Mouse (Mus musculus): ENCODE results near the gene Ucn. TPM values are rescaled to one million over a fixed set of nuclear protein-coding genes. Genes with fewer than 3 reads are reported as not detected.

Gene Ucn
- polyA plus RNA-seq, 1 experiment from 2014 or later = not detected

DNA sequence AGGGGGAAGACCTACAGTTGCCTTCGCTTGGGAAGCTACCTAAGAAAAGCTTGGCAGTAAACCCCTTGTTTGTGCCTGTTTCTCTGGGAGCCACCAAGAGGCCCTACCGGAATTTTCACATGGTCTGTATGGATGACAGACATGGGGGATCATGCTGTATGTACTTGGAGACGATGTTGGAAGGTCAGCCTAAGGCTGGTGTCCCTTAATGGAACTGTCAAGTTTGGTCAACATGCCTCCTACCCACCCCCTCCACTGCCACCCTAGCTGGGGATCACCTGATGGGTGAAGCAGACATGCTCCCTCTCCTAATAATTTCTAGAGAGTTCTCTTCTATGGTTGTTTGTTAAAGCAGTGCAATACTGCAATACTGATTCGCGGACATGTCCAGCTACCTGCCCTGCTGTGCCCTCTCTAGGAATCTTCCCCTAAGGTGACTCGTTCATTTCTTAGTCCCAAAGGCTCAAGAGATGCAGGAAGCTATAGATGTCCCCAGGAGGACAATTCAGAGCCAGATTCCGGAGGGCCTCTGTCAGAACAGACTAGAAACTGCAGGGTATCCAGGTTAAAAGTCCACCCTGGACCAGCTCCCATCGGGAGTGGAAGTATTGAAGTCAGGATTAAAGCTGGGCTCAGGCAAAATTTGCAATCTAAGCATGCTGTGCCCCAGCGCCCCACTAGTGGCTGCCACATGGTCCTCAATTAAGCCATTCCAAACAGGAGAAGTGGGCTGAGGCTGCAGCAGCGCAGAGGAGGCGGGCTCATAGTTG is 42.7 kb downstream of the Ucn start:
- peak overlapping the region; percentile 89 for H3K4me2 ChIP-seq (replicated peaks)
- no peak overlapping the region for H3K27ac ChIP-seq
- H3K27me3 ChIP-seq (replicated peaks) = peaks cover 74% of the 10 kb centered on the region
- peaks cover 31% of the 10 kb centered on the region for H3K4me1 ChIP-seq (replicated peaks)
- H3K36me3 ChIP-seq = no peaks in the 10 kb centered on the region
- no peaks in the 10 kb centered on the region for H3K9me3 ChIP-seq
- H3K9ac ChIP-seq = no peak overlapping the region
- no peak for ATAC-seq
- 26% methylated on average over 11 of the region's 11 CpGs for WGBS
- peak overlapping the region; percentile 29 for H3K4me3 ChIP-seq (replicated peaks)

DNA sequence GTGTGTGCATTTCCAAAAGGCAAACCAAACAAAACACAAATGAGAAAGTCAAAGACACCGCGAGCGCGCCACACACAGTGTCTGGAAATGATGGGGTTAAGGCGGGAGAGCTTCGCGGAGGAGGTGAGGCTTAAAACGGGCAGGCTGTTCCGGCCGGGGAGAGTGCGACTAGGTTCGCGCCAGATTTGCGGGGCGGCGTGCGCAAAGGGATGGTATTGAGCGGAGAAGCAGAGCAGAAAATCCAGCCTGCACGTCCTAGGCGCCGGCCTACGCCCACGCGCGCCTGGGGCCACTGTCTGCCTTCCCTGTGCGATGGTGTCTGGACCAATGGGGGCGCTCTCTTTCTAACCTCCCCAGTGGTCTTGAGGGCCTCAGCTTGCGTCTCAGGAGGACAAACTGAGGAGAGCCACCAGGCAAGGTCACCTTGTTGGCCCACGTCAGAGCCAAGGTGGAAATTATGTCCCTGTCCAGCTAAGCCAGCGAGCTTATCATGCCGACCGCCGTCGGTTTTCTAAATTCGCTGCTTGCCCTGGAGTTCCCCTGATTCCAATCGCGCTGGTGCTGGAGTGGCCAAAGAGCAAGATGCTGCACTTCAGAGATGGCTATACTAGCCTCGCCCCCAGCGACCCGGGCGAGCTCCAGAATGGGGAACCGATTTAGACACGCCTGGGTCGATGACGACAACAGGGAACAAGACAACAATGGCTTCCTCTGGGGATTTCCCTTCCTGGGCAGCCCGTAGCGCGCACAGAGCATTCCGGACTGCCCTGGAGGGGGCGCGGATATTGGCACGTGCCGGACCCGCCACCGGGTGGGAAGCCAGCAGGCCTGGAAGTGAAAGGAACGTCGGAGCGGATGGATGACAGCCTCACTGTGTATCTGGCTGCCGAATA is 43.6 kb downstream of the Ucn start:
- no peaks in the 10 kb centered on the region for H3K9me3 ChIP-seq
- H3K4me1 ChIP-seq (replicated peaks) = peaks cover 31% of the 10 kb centered on the region
- H3K27ac ChIP-seq = no peak overlapping the region
- H3K36me3 ChIP-seq = no peaks in the 10 kb centered on the region
- H3K4me3 ChIP-seq (replicated peaks) = peak overlapping the region; percentile 29
- H3K27me3 ChIP-seq (replicated peaks) = peaks cover 83% of the 10 kb centered on the region
- under 1% methylated on average over 59 of the region's 59 CpGs for WGBS
- peak overlapping the region; percentile 89 for H3K4me2 ChIP-seq (replicated peaks)
- ATAC-seq = 0 out of 2 replicates have a peak, but pooled peaks have one; percentile 24
- H3K9ac ChIP-seq = 0 out of 2 replicates have a peak overlapping the region, but pooled peaks have one; percentile 32

DNA sequence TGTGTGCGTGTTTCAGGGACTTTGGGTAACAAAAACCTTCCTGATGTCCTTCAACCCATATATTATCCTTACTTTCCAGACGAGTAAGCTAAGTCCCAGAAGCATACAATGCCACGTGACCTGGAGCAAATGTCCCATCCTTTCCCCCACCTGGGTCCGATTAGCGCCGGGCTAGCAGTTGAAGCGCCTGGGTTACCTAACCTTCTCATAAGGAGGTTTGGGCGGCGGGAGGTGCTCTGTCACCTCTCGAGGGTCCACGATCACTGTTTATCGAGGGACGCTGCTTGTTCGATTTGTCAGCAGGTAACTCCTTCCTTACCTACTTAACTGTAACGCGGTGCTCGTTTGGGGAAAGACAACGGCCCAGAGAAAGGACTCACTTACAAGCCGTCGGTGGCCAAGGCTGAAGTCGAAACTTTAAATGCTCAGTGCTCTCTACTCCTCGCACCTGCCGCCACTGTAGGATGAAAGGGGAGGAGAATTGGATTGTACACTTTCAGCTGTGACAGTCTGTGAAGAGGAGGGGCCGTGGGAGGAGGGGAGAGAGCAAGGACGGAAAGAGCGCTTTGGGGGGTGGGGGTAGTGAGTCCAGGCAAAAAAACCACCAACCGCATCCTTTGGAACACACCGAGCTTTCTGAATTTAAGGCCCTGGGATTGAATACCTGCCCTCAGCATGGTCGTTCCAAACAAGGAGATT is 44.4 kb downstream of the Ucn start:
- peak overlapping the region; percentile 89 for H3K4me2 ChIP-seq (replicated peaks)
- 2% methylated on average over 29 of the region's 29 CpGs for WGBS
- H3K9ac ChIP-seq = no peak overlapping the region
- peaks cover 86% of the 10 kb centered on the region for H3K27me3 ChIP-seq (replicated peaks)
- peaks cover 31% of the 10 kb centered on the region for H3K4me1 ChIP-seq (replicated peaks)
- H3K4me3 ChIP-seq (replicated peaks) = peak overlapping the region; percentile 29
- no peak for ATAC-seq
- no peak overlapping the region for H3K27ac ChIP-seq
- no peaks in the 10 kb centered on the region for H3K9me3 ChIP-seq
- H3K36me3 ChIP-seq = no peaks in the 10 kb centered on the region

DNA sequence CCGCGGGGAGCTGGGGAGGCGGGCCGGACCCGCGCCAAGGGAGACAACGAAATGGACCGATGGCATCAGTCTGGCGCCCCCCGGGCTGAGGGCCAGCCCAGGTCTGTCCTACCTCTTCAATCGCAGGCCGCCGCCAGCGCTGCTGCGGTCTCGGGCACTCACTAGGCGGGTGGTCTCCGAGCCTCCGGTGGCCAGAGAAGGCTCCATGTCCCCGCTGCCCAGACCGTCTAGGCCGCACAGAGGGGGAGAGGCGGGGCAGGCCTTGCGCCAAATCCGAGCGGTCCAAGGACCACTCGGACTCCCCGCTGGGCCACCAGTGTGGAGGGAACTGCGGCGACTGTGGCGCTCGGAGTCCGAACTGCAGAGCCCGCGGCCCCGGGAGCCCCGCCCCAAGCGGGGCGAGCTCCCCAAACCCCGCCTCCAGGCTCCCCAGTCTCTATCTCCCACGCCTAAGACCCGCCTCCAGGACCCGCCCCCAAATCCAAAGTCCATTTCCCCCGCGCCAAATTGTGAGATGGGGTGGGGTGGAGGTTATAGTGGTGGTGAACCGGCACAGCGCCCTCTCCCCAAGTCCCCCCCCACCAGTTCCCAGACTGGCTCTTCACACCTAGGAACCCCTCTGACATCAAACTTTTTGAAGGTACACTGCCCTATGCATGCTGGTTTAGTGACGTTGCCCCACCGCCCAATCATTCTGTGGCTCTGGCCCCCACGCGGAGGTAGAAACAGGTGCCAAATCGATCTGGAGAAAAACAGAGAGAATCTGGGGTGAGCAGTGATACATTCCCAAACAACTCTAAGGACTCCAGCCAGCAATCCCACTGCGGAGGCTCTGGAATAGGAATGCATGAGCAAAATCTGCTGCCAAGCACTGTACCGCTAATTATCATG is 45.2 kb downstream of the Ucn start:
- Histone ChIP-seq H3K27me3 (replicated peaks) (peaks cover 89% of the 10 kb centered on the region), H3K9ac (peak overlapping the region; percentile 49), H3K36me3 (no peaks in the 10 kb centered on the region), H3K4me1 (replicated peaks) (peaks cover 31% of the 10 kb centered on the region), H3K9me3 (no peaks in the 10 kb centered on the region), H3K27ac (no peak overlapping the region), H3K4me2 (replicated peaks) (peak overlapping the region; percentile 89), H3K4me3 (replicated peaks) (peak overlapping the region; percentile 44)
- WGBS = 1% methylated on average over 54 of the region's 54 CpGs
- peak; percentile 91 for ATAC-seq

DNA sequence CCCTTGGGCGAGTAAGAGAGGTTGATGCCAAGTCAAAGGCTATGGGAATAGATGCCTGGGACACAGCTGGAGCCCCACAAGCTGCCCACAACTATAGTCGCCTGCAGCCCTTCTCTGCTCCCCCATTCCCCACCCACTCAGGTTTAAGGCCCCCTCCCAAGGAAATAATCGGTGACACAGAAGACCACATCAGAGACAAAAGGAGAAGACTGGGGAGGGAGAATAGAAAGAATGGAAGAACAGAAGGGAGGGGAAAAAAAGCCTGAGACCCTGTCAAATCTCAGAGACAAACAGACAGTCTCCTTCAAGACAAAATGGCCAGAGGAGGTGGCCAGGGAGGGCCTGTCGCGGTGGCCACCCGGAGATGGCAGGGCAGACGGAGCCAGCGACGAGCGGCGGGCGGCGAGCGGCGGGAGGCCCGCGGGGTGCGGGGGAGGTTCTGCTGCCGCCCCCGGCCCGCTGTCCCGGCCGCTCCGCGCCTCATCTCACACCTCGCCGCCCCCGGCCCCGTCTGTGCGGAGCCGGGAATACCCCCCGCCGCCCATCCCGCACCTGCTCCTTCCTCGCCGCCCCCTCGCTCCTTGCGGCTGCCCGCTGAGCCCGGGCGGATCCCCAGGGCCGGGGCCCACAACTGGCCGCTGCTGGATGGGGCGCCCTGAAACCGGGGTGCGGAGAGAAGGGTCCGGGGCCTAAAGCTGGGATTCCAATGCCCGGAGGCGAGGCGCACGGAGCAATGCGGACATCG is 46.2 kb downstream of the Ucn start:
- H3K4me3 ChIP-seq (replicated peaks) = peak overlapping the region; percentile 44
- H3K27me3 ChIP-seq (replicated peaks) = peaks cover 95% of the 10 kb centered on the region
- 3% methylated on average over 51 of the region's 53 CpGs for WGBS
- no peaks in the 10 kb centered on the region for H3K36me3 ChIP-seq
- H3K9me3 ChIP-seq = no peaks in the 10 kb centered on the region
- peaks cover 31% of the 10 kb centered on the region for H3K4me1 ChIP-seq (replicated peaks)
- H3K27ac ChIP-seq = no peak overlapping the region
- peak overlapping the region; percentile 89 for H3K4me2 ChIP-seq (replicated peaks)
- H3K9ac ChIP-seq = peak overlapping the region; percentile 49
- ATAC-seq = peak; percentile 2; the same call in 1 of the 2 replicates

Other genes with a start within 250 kb of the Ucn start
- 449 and 476 TPM in 2 replicates for gene Ost4, start 231.0 kb downstream of the Ucn start, polyA plus RNA-seq (2015; fragmentation: Nextera tagmentation; extraction: Ambion mirVana)
- gene Emilin1, start 225.4 kb downstream of the Ucn start, polyA plus RNA-seq (2015; fragmentation: Nextera tagmentation; extraction: Ambion mirVana) = 183 and 190 TPM in 2 replicates
- gene Khk, start 217.4 kb downstream of the Ucn start, polyA plus RNA-seq (2015; fragmentation: Nextera tagmentation; extraction: Ambion mirVana) = 23.3 and 26.9 TPM in 2 replicates
- 36.1 and 42.8 TPM in 2 replicates for gene Cgref1, start 193.2 kb downstream of the Ucn start, polyA plus RNA-seq (2015; fragmentation: Nextera tagmentation; extraction: Ambion mirVana)
- 166 and 192 TPM in 2 replicates for gene Preb, start 178.5 kb downstream of the Ucn start, polyA plus RNA-seq (2015; fragmentation: Nextera tagmentation; extraction: Ambion mirVana)
- gene Tcf23, start 170.2 kb downstream of the Ucn start, polyA plus RNA-seq (2015; fragmentation: Nextera tagmentation; extraction: Ambion mirVana) = 2.2 and 2.3 TPM in 2 replicates
- 164 and 171 TPM in 2 replicates for gene Atraid, start 90.5 kb downstream of the Ucn start, polyA plus RNA-seq (2015; fragmentation: Nextera tagmentation; extraction: Ambion mirVana)
- gene Slc5a6, start 89.9 kb downstream of the Ucn start, polyA plus RNA-seq (2015; fragmentation: Nextera tagmentation; extraction: Ambion mirVana) = 12.8 and 15.1 TPM in 2 replicates
- gene Cad, start 84.0 kb downstream of the Ucn start, polyA plus RNA-seq (2015; fragmentation: Nextera tagmentation; extraction: Ambion mirVana) = 24.2 and 25.2 TPM in 2 replicates
- gene Dnajc5g, start 32.5 kb downstream of the Ucn start, polyA plus RNA-seq (2015; fragmentation: Nextera tagmentation; extraction: Ambion mirVana) = not detected in 2 replicates
- gene Slc30a3, start 30.6 kb downstream of the Ucn start, polyA plus RNA-seq (2015; fragmentation: Nextera tagmentation; extraction: Ambion mirVana) = 0.26 and 0.34 TPM in 2 replicates
- gene Trim54, start 22.1 kb downstream of the Ucn start, polyA plus RNA-seq (2015; fragmentation: Nextera tagmentation; extraction: Ambion mirVana) = not detected in 2 replicates
- gene Mpv17, start 15.4 kb upstream of the Ucn start, polyA plus RNA-seq (2015; fragmentation: Nextera tagmentation; extraction: Ambion mirVana) = 57.1 and 67.9 TPM in 2 replicates
- gene Gm29609, start 41.1 kb upstream of the Ucn start, polyA plus RNA-seq (2015; fragmentation: Nextera tagmentation; extraction: Ambion mirVana) = 2.1 and 2.4 TPM in 2 replicates
- gene Gtf3c2, start 41.3 kb upstream of the Ucn start, polyA plus RNA-seq (2015; fragmentation: Nextera tagmentation; extraction: Ambion mirVana) = 56.6 and 63.4 TPM in 2 replicates
- 131 and 136 TPM in 2 replicates for gene Snx17, start 54.4 kb upstream of the Ucn start, polyA plus RNA-seq (2015; fragmentation: Nextera tagmentation; extraction: Ambion mirVana)
- gene Eif2b4, start 54.6 kb upstream of the Ucn start, polyA plus RNA-seq (2015; fragmentation: Nextera tagmentation; extraction: Ambion mirVana) = 58.0 and 67.3 TPM in 2 replicates
- gene Zfp513, start 63.5 kb upstream of the Ucn start, polyA plus RNA-seq (2015; fragmentation: Nextera tagmentation; extraction: Ambion mirVana) = 8.1 and 8.8 TPM in 2 replicates
- gene Ppm1g, start 81.9 kb upstream of the Ucn start, polyA plus RNA-seq (2015; fragmentation: Nextera tagmentation; extraction: Ambion mirVana) = 124 and 132 TPM in 2 replicates
- 133 and 136 TPM in 2 replicates for gene Nrbp1, start 102.0 kb upstream of the Ucn start, polyA plus RNA-seq (2015; fragmentation: Nextera tagmentation; extraction: Ambion mirVana)
- gene Gm9970, start 102.4 kb upstream of the Ucn start, polyA plus RNA-seq (2015; fragmentation: Nextera tagmentation; extraction: Ambion mirVana) = 0.33 TPM in 1 of 2 replicates, not detected in the other
- gene Krtcap3, start 112.9 kb upstream of the Ucn start, polyA plus RNA-seq (2015; fragmentation: Nextera tagmentation; extraction: Ambion mirVana) = 66.8 and 70.0 TPM in 2 replicates
- gene Ift172, start 152.3 kb upstream of the Ucn start, polyA plus RNA-seq (2015; fragmentation: Nextera tagmentation; extraction: Ambion mirVana) = 20.1 and 21.4 TPM in 2 replicates
- gene Fndc4, start 157.3 kb upstream of the Ucn start, polyA plus RNA-seq (2015; fragmentation: Nextera tagmentation; extraction: Ambion mirVana) = 27.9 and 29.6 TPM in 2 replicates
- gene Gckr, start 158.6 kb upstream of the Ucn start, polyA plus RNA-seq (2015; fragmentation: Nextera tagmentation; extraction: Ambion mirVana) = 0.52 and 0.54 TPM in 2 replicates